Mouse (Mus musculus) left cerebral cortex, postnatal 36 days (tissue): ENCODE measurements around the gene Glb1l3. TPM values are rescaled to one million over a fixed set of nuclear protein-coding genes. Genes with fewer than 3 reads are reported as not detected.
"Not testable (repeated sequence)": the region's sequence is repeated elsewhere in the genome, so short reads cannot be mapped to it uniquely, and the experiment has no call there.

Experiments
- DNase-seq, 2 experiments: peaks; one replicate each; pipeline ENCODE4 v3.0.0; 2021 to 2022; ENCODE audit warnings: low spot score in 2 of 2, mixed read lengths in 1 of 2
- intact Hi-C: fragments of 180-260 bp; cut with DNase I; formaldehyde crosslinking; loops from one replicate; pipeline ENCODE4 v1.15.1; 2025
- total RNA-seq, 2 experiments: library from RNA; stranded (reverse); gene quantifications; 2 replicates each; pipeline ENCODE4 v1.2.3; 2021

The Glb1l3 gene
- not detected for total RNA-seq

GRCm38 (mm10) chr9:26860751-26861150, at the start of gene Glb1l3:
Gene Glb1l3 (minus strand): TSS chr9:26860890.
- no peak for DNase-seq

DNA sequence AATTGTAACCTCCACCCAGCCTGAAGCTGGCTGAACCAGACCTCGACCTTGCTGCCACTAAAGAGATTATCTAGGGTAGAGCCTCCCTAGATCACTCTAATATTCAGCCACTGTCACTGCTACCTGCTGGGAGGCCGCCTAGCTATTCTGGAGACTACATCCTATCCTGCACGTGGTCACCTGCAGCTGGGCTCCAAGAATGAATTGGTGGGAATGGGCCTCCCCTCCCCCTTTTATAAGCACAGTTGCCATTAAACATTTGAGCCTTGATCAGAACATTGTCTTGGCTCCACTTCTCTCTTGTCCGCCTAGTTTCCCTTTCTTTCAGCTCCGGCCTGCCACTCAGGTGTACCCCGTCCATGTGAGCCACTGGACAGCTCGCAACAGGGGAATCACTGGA, 9.2 kb upstream of the Glb1l3 start:
- intact Hi-C loops, DNase-seq: not testable (repeated sequence)

More at GRCm38 (mm10) chr9:26860751-26861150, at the start of gene Glb1l3:
- intact Hi-C loops = no loop called here

DNA sequence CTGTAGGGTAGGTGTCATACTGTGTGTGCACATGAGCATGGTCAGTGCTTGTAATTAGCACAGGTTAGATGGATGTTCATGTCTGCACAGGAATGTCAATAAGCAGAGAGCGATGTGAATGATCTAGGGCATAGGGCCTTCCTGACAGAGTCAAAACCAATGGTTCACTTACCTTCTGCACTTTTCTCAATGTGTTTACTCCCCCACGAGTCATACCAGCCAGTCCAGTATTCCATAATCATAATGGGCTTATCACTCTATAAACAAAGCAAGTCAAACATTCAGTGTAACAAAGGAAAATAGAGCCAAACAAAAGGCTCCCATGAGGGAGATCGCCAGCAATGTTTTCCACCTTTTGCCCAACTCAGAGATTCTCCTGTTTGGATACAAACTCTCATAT, 29.6 kb downstream of the Glb1l3 start:
- DNase-seq = no peak
- intact Hi-C loops = no loop called here

GRCm38 (mm10) chr9:26819942-26820341, 40.7 kb downstream of the Glb1l3 start:
- DNase-seq = no peak
- intact Hi-C loops = no loop called here

DNA sequence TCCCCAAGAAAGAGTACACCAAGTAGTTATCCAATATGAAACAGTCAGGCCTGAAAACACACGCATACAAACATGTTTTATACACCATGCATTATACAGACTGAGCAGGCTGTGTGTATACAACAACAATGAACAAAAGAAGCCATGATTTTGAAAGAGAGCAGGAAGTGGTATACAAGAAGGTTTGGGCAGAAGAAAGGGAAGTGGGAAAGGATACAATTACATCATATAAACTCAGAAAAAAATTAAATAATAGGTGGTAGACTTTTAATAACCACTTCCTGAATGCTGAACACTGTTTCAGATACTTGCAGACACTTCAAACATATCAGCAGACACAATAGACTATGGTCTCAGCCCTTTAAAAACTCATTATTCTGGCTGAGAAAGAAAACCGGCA, 52.0 kb downstream of the Glb1l3 start:
- no peak for DNase-seq
- intact Hi-C loops = no loop called here

DNA sequence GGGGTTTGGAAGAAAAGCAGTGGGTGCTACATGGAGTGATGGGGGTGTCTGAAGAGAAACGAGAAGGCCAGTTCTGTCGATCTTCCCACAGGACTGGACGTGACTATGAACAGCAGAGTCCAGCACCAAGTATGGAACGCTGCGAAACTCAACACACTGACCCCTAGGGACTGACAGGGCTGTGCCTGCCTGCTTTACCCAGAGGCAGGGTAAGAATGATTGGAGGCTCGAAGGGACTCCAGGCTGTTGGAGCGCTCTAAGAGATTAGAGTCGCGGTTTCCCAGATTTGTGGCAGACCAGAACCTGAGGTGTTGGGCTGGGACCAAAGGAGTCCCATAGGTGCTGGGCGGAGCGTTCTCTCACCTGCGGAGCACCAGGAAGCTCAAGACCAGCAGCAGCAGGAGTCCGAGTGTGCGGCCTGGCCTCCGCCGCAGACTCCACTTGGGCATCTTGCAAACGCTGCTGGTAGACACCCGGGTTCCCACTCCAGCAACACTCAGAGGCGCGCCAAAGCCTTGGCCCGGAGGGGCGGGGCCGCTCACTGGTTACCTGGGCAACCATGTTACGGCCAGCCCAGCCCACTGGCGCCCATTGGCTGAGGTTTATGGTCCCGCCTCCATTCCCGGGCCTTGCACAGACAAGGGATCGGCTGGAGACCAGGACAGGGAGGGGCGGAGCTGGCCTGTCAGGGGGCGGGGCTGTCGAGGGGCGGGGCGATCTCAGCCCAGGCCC, 54.6 kb downstream of the Glb1l3 start, which contains the start of gene Glb1l2:
TSS of gene Glb1l2 (minus strand) at position 534 of the 732 bp plus-strand sequence.
- peak; percentile 75 to 78 for DNase-seq
- intact Hi-C loops = no loop called here

- intact Hi-C loops = no loop called here
- no peak for DNase-seq
Observed at GRCm38 (mm10) chr9:26804321-26804720, 56.4 kb downstream of the Glb1l3 start.

DNA sequence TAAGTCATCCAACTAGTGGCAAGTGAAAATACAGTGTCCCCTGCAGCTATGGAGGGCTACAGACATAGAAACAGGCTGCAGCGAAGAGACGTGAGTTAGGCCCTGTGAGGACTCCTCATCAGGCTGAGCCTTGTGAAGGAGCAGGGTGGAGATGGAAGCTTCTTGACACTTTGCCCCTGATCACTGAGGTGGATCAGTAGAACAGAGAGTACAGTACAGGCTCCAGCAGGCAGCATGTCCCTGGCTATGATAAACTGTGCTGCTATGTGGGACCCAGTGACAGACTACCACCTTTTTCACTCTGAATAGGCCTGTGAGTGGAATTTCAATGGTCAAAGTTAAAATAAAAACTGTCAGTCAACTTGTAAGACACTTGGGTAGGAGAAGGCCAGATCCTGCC, 60.3 kb downstream of the Glb1l3 start:
- no peak for DNase-seq
- intact Hi-C loops = no loop called here

DNA sequence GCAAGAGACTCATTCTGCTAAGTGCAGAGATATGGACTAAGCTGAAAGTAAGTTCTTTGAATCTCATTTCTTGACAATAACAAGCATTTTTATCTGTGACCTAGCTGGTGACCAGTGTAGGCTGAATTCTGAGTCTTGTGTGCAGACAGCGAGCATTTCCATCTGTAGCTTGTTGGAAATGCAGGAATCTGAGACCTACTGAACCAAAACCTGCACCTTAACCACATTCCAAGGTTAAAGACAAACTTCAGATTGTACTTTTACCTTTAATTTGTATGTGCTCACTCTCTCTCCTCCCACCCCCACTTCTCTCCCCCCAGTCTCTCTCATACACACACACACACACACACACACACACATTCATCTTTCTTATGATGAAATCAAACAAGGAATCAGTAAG, 62.0 kb downstream of the Glb1l3 start:
- intact Hi-C loops = no loop called here
- no peak for DNase-seq

DNA sequence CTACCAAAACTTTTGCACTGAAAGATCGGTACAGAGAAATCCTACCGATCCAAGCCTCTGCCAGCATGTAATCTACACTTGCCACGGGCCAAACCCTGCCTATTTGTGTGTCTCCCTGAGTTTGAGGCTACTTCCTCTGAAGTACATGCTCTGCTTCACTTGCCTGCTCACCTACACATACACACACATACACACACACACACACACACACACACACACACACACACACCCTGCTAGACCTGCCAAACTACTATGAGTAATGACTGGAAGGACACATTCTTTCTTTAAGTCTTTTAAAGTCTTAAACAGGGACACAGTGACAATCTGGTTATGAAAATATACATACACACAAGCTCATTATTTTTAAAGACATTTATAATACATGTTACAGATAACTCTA, 62.5 kb downstream of the Glb1l3 start:
- DNase-seq = no peak
- intact Hi-C loops = no loop called here

DNA sequence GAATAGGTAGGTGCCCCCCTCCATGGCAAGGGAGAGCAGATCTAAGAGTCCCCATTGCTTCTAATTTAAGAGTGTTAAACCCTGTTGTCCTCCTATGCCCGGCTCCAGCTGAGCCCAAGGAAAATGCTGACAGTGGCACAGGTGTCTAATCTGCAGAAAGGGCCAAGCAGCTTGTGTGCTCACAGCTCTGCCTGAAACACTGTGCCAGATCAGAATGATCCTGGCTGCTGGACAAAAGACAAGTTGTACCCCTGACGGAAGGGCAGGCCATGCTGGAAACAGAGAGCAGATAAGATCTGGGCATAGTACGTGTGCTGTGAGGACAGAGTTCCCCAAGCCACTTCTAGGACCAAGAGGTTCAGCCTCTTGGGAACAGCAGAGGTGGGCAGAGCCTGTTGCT, 67.9 kb downstream of the Glb1l3 start:
- intact Hi-C loops = no loop called here

DNA sequence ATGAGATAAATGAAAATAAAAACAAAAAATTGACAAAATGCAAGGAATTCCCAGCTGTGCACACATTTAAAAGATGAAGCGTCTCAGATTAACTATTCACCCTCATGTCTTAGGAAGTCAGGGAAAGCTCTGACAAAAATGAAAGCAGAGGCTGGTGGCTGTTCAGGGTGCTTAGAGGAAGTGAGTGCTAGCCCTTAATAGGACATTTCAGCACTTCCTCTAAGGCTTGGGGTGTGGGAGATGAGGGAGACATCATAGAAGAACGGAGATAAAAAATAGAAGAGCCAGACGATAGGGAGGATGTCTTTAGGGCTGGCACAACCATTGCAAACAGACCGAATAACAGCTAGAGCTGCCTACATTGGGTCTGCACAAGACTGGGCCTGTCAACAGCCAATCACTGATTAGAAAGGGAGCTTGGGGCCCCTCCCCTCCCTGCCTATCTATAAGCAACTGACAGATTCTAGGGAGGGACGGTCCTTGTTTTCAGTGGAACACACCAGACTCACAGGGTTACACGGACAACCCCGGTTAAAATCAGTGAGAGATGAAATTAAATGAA, 77.2 kb downstream of the Glb1l3 start:
- no peak for DNase-seq
- intact Hi-C loops = no loop called here

More for the DNA sequence above, 67.9 kb downstream of the Glb1l3 start:
- no peak for DNase-seq

GRCm38 (mm10) chr9:26778421-26778820, 82.3 kb downstream of the Glb1l3 start:
- intact Hi-C loops = loop anchor here (5.0 to 10.0 kb wide), 2 partner anchors 881 to 1464 kb away; no protein-coding TSS in a partner anchor

DNA sequence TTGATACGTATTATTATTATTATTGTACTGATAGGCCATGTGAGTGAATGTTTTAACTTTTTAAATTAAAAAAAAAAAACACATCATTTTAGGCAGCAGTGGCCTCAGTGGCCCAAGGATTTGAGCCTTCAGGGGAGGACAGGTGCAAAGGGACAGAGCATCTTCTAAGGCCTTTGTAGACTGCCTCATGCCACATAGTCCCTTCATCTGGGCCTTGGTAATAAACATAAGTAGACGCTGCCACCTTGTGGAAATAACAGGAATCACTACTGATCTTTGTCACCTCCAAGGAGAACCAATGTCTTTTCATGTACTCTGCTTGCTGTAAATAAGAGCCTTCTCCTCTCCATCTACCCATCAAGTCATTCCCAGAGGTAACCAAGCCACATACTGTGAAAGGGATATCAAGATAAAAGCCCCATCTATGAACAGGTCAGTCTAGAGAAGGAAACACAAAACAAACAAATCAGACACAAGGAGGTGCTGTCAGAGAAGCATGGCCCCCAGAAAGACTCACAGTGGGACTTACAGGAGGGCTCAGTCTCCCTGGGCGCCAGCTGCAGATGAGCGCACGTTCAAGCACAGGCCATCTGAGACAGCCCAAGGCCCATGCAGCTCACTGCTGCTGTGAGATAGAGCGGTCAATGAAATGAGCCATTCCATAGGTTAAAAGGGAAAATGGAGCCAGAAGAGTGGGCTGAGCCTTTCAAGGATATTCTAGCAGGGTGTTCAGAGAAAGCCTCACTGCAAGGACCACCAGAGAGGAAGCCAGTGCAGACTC, 84.4 kb downstream of the Glb1l3 start:
- no peak for DNase-seq
- intact Hi-C loops = loop anchor here (1.0 to 10.0 kb wide), 4 partner anchors 879 to 1462 kb away; no protein-coding TSS in a partner anchor

More at GRCm38 (mm10) chr9:26778421-26778820, 82.3 kb downstream of the Glb1l3 start:
- no peak for DNase-seq

- intact Hi-C loops = loop anchor here (1.0 to 10.0 kb wide), 4 partner anchors 878 to 1461 kb away; no protein-coding TSS in a partner anchor
Observed at GRCm38 (mm10) chr9:26775700-26776099, 85.0 kb downstream of the Glb1l3 start.

DNA sequence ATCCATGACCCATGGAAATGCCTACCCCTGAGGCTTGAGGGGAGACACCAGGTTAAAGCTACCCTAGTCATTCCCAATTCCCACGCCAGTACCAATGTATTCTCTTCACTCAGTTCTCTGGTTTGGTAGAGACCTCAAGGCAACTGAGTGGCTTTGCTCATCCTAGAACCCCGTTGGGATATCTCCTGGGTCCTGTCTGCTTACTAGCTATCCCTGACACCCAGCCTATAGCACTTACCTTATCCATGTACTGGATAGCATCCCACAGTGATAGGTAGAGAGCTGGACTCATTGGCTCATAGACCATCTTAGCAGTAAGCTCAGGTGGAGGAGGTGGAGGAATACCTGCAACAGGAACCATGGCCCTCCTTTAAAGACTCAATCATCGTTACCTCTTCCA, 92.5 kb downstream of the Glb1l3 start:
- intact Hi-C loops = no loop called here
- DNase-seq = peak in 1 of 2 experiments; percentile 1

More at GRCm38 (mm10) chr9:26775700-26776099, 85.0 kb downstream of the Glb1l3 start:
- DNase-seq = peak in 1 of 2 experiments; percentile 3
